Mouse (Mus musculus): ENCODE results near the gene Mrpl53. TPM values are rescaled to one million over a fixed set of nuclear protein-coding genes. Genes with fewer than 3 reads are reported as not detected.

Gene Mrpl53
- polyA plus RNA-seq, 1 experiment from 2014 or later: 180 TPM

DNA sequence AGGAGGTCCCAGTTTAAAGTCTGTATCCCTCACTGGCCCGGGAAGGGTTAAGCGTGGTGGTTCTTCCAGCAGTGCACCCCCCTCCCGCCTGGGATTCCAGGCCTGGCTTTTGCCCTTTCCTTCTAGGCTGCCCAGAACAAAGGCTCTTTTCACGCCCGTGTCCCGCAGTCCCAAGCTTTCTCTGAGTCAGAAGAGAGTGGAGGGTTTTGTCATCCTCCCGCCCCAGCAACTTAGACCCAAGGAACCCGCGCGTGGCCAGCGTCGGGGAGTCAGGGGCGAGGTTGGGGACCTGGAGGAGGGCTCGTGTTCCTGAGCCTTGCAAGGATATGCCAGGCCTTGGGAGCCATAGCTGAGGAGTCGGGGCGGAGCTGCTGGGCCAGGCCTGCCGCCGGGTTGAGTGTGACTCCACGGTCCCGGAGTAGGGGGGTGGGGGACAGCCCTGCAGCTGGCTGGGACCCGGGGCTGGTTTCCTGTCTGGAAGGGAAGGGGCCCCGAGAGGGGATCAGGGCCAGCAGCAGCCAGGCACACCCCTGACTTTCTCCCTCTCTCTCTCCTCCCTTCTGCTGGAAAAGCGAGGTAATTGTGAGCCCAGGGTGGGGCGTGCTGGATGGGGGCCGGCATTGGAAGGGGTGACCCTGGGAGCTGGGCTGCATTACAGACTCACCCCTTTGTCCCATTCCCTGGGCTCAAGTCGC lies 28.2 kb downstream of the Mrpl53 start:
- H3K4me1 ChIP-seq (ENCODE audit: control insufficient read depth in 2 of 2, insufficient read depth in 2 of 2, low read length in 2 of 2): peaks cover 21 to 31% of the 10 kb centered on the region in 2 experiments
- H3K9me3 ChIP-seq (ENCODE audit: control insufficient read depth, low read length): no peaks in the 10 kb centered on the region
- peak overlapping the region; percentile 95 for H3K9ac ChIP-seq (ENCODE audit: low read length)
- peak overlapping the region; percentile 63 to 64 for H3K4me3 ChIP-seq (ENCODE audit: control insufficient read depth in 1 of 2, insufficient read depth in 1 of 2, low read depth in 1 of 2, low read length in 2 of 2)
- H3K36me3 ChIP-seq (ENCODE audit: control insufficient read depth, insufficient read depth, low read length): no peaks in the 10 kb centered on the region; the same call in 1 of the 2 replicates
- peak overlapping the region; percentile 99 to 100 for H3K27ac ChIP-seq (replicated peaks in 1 of 2; ENCODE audit: control insufficient read depth in 1 of 2, insufficient read depth in 1 of 2, low read depth in 2 of 2, low read length in 2 of 2)
- peak overlapping the region; percentile 85 for H3K4me2 ChIP-seq (ENCODE audit: low read length)
- ATAC-seq (ENCODE audit: insufficient number of reproducible peaks, insufficient read depth, low FRiP score, low read depth): peak; percentile 83
- H3K27me3 ChIP-seq (ENCODE audit: control insufficient read depth, insufficient read depth, low read length): no peaks in the 10 kb centered on the region
- WGBS: under 1% methylated on average over 25 of the region's 26 CpGs

DNA sequence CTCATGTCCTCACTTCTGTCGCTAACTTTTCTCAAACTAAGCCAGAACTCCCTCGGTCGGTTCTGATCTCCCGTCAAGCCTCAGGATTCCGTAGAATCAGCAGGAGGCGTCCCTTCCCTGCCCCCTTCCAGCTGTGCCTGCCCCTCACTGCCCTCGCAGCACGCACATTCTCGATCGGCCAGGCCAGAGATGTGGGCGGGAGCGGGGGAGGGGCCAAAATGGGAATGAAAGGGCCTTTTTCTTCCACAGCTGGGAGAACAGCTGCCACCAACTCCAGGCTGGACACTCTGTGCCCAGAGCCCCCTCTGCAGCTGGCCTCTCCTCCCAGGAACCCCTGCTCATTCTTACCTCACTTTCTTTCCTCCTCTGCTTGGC lies 28.7 kb downstream of the Mrpl53 start:
- H3K27ac ChIP-seq (replicated peaks in 1 of 2; ENCODE audit: control insufficient read depth in 1 of 2, insufficient read depth in 1 of 2, low read depth in 2 of 2, low read length in 2 of 2): peak overlapping the region; percentile 99 to 100
- WGBS: 0% methylated on average over 12 of the region's 12 CpGs
- no peaks in the 10 kb centered on the region for H3K9me3 ChIP-seq (ENCODE audit: control insufficient read depth, low read length)
- H3K4me2 ChIP-seq (ENCODE audit: low read length): peak overlapping the region; percentile 85
- H3K36me3 ChIP-seq (ENCODE audit: control insufficient read depth, insufficient read depth, low read length): no peaks in the 10 kb centered on the region; the same call in 1 of the 2 replicates
- H3K9ac ChIP-seq (ENCODE audit: low read length): peak overlapping the region; percentile 95
- peaks cover 26 to 35% of the 10 kb centered on the region in 2 experiments for H3K4me1 ChIP-seq (ENCODE audit: control insufficient read depth in 2 of 2, insufficient read depth in 2 of 2, low read length in 2 of 2)
- H3K4me3 ChIP-seq (ENCODE audit: control insufficient read depth in 1 of 2, insufficient read depth in 1 of 2, low read depth in 1 of 2, low read length in 2 of 2): peak overlapping the region; percentile 63 to 64
- ATAC-seq (ENCODE audit: insufficient number of reproducible peaks, insufficient read depth, low FRiP score, low read depth): peak; percentile 70
- no peaks in the 10 kb centered on the region for H3K27me3 ChIP-seq (ENCODE audit: control insufficient read depth, insufficient read depth, low read length)

DNA sequence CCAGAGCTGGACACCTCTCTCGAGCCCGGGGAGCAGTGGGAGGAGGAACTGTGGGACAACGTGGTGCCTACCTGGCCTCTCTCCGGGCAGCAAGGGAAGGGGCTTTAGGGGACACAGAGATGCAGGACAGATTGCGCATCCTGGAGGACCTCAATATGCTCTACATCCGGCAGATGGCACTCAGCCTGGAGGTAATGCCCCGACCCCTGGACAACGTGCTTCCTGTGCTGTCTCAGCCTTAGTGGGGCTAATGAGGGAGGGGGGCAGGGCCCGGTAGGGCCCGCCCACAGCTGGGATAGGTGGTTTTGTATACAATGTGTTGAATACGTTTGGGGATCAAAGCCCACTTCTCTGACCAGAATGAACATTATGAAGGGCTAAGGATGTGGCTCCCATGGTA lies 29.2 kb downstream of the Mrpl53 start:
- peaks cover 30 to 38% of the 10 kb centered on the region in 2 experiments for H3K4me1 ChIP-seq (ENCODE audit: control insufficient read depth in 2 of 2, insufficient read depth in 2 of 2, low read length in 2 of 2)
- no peaks in the 10 kb centered on the region; the same call in 1 of the 2 replicates for H3K36me3 ChIP-seq (ENCODE audit: control insufficient read depth, insufficient read depth, low read length)
- WGBS: 0% methylated on average over 11 of the region's 11 CpGs
- peak overlapping the region; percentile 95 for H3K9ac ChIP-seq (ENCODE audit: low read length)
- H3K27ac ChIP-seq (replicated peaks in 1 of 2; ENCODE audit: control insufficient read depth in 1 of 2, insufficient read depth in 1 of 2, low read depth in 2 of 2, low read length in 2 of 2): peak overlapping the region; percentile 99 to 100
- H3K4me3 ChIP-seq (ENCODE audit: control insufficient read depth in 1 of 2, insufficient read depth in 1 of 2, low read depth in 1 of 2, low read length in 2 of 2): peak overlapping the region; percentile 63 to 64
- peak overlapping the region; percentile 85 for H3K4me2 ChIP-seq (ENCODE audit: low read length)
- no peaks in the 10 kb centered on the region for H3K9me3 ChIP-seq (ENCODE audit: control insufficient read depth, low read length)
- peak; percentile 32; the same call in 1 of the 2 replicates for ATAC-seq (ENCODE audit: insufficient number of reproducible peaks, insufficient read depth, low FRiP score, low read depth)
- no peaks in the 10 kb centered on the region for H3K27me3 ChIP-seq (ENCODE audit: control insufficient read depth, insufficient read depth, low read length)

DNA sequence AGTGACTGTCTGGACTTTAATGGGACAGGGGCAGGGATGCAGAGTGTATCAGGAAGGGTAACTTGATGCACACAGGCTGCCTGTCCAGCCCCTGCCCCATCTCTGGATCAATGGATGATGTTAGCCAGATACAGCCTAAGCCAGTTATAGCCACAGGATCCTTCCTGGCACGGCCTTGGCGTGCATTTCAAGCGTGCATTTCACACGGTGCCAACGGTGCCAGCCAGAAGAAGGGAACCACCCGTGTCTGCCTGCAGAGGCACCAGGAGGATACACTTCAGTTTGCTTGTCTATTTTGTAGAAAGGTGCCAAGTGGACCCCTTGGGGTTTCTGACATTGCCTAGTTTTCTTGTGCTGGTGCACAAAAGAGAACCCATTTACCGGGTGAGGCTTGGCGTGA lies 31.2 kb downstream of the Mrpl53 start:
- H3K27me3 ChIP-seq (ENCODE audit: control insufficient read depth, insufficient read depth, low read length): no peaks in the 10 kb centered on the region
- 91% methylated on average over 8 of the region's 8 CpGs for WGBS
- no peaks in the 10 kb centered on the region for H3K9me3 ChIP-seq (ENCODE audit: control insufficient read depth, low read length)
- H3K9ac ChIP-seq (ENCODE audit: low read length): no peak overlapping the region
- no peak overlapping the region for H3K4me3 ChIP-seq (ENCODE audit: control insufficient read depth in 1 of 2, insufficient read depth in 1 of 2, low read depth in 1 of 2, low read length in 2 of 2)
- H3K27ac ChIP-seq (replicated peaks in 1 of 2; ENCODE audit: control insufficient read depth in 1 of 2, insufficient read depth in 1 of 2, low read depth in 2 of 2, low read length in 2 of 2): no peak overlapping the region
- no peaks in the 10 kb centered on the region; the same call in 1 of the 2 replicates for H3K36me3 ChIP-seq (ENCODE audit: control insufficient read depth, insufficient read depth, low read length)
- no peak for ATAC-seq (ENCODE audit: insufficient number of reproducible peaks, insufficient read depth, low FRiP score, low read depth)
- peaks cover 30 to 38% of the 10 kb centered on the region in 2 experiments for H3K4me1 ChIP-seq (ENCODE audit: control insufficient read depth in 2 of 2, insufficient read depth in 2 of 2, low read length in 2 of 2)
- H3K4me2 ChIP-seq (ENCODE audit: low read length): no peak overlapping the region

DNA sequence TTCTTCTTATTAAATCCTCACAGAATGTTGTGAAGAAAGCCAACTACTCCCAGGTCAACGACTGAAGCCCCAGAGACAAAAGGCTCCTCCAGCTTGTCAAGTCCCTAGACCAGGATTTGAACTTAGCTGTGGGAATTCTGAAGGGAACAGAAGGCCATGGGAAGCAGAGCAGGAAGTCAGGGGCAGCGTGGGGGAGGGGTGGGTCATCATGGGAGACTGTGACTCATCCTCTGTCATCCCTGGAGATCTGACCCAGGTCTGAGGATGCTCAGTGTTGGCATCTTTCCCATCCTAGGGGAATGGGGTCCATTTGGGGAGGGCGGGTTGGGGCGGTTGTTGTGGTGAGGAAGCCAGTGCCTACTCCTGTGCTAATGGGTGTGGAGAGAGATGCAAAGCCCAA lies 32.8 kb downstream of the Mrpl53 start:
- H3K9ac ChIP-seq (ENCODE audit: low read length): peak overlapping the region; percentile 79
- ATAC-seq (ENCODE audit: insufficient number of reproducible peaks, insufficient read depth, low FRiP score, low read depth): no peak
- H3K4me1 ChIP-seq (ENCODE audit: control insufficient read depth in 2 of 2, insufficient read depth in 2 of 2, low read length in 2 of 2): peaks cover 19 to 28% of the 10 kb centered on the region in 2 experiments
- no peaks in the 10 kb centered on the region for H3K9me3 ChIP-seq (ENCODE audit: control insufficient read depth, low read length)
- peak overlapping the region; percentile 39 to 49 for H3K4me3 ChIP-seq (ENCODE audit: control insufficient read depth in 1 of 2, insufficient read depth in 1 of 2, low read depth in 1 of 2, low read length in 2 of 2)
- H3K4me2 ChIP-seq (ENCODE audit: low read length): peak overlapping the region; percentile 82
- peaks cover 6% of the 10 kb centered on the region for H3K36me3 ChIP-seq (ENCODE audit: control insufficient read depth, insufficient read depth, low read length)
- peak overlapping the region; percentile 44 to 46 for H3K27ac ChIP-seq (replicated peaks in 1 of 2; ENCODE audit: control insufficient read depth in 1 of 2, insufficient read depth in 1 of 2, low read depth in 2 of 2, low read length in 2 of 2)
- WGBS: 32% methylated on average over 4 of the region's 4 CpGs
- H3K27me3 ChIP-seq (ENCODE audit: control insufficient read depth, insufficient read depth, low read length): no peaks in the 10 kb centered on the region

DNA sequence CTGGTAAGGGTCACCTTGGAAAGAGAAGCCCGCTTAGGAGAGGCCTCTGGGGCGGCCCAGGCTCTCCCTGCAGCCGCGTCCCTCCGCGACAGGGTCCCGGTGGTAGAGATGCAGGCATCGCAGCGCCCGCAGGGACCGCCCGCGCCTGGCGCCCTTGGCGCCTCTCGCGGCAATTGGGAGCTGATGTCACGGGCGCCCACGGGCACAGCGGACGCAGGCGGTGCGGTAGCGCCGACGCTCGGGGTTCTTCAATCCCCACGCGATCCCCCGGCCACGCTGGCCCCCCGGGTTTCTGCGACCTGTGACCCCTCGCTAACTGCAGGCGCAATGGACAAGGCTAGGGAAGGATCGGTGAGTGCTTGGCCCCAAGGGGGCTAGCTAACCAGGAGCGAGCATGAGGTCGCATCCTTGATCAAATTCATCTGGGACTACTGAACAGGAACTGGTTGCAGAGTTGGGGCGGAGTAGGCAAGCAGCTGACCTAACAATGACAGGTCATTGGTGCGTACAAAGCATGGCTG lies 33.4 kb downstream of the Mrpl53 start:
- Histone ChIP-seq H3K4me2 (ENCODE audit: low read length) (peak overlapping the region; percentile 82), H3K4me1 (ENCODE audit: control insufficient read depth in 2 of 2, insufficient read depth in 2 of 2, low read length in 2 of 2) (peaks cover 18 to 28% of the 10 kb centered on the region in 2 experiments), H3K27ac (replicated peaks in 1 of 2; ENCODE audit: control insufficient read depth in 1 of 2, insufficient read depth in 1 of 2, low read depth in 2 of 2, low read length in 2 of 2) (peak overlapping the region; percentile 44 to 46), H3K4me3 (ENCODE audit: control insufficient read depth in 1 of 2, insufficient read depth in 1 of 2, low read depth in 1 of 2, low read length in 2 of 2) (peak overlapping the region; percentile 39 to 49), H3K9ac (ENCODE audit: low read length) (peak overlapping the region; percentile 79), H3K36me3 (ENCODE audit: control insufficient read depth, insufficient read depth, low read length) (peaks cover 13% of the 10 kb centered on the region), H3K9me3 (ENCODE audit: control insufficient read depth, low read length) (no peaks in the 10 kb centered on the region), H3K27me3 (ENCODE audit: control insufficient read depth, insufficient read depth, low read length) (no peaks in the 10 kb centered on the region)
- ATAC-seq (ENCODE audit: insufficient number of reproducible peaks, insufficient read depth, low FRiP score, low read depth): no peak
- WGBS: 3% methylated on average over 41 of the region's 41 CpGs

DNA sequence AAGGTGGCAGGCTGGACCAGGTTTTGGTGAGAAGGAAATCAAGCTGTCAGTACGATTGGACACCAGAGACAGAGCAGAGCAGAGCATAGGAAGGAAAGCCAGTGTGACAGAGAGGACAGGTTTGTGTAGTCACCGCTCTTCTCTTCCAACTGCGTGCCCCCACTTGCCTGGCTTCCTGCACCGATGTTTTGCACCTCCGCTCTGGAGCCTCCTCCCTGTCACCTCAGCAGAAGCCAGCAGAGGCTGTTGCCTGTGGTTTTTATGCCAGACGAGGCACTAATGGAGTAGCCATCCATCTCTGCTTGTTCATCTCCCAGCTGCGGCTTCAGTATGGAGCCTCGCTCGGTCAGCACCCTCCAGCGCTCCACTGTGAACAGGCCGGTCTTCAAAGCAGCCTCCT lies 34.0 kb downstream of the Mrpl53 start:
- H3K4me1 ChIP-seq (ENCODE audit: control insufficient read depth in 2 of 2, insufficient read depth in 2 of 2, low read length in 2 of 2): peaks cover 18 to 26% of the 10 kb centered on the region in 2 experiments
- H3K4me3 ChIP-seq (ENCODE audit: control insufficient read depth in 1 of 2, insufficient read depth in 1 of 2, low read depth in 1 of 2, low read length in 2 of 2): peak overlapping the region in 1 of 2 experiments; percentile 39; a peak in 1 of 4 replicates
- peak overlapping the region; percentile 79 for H3K9ac ChIP-seq (ENCODE audit: low read length)
- H3K4me2 ChIP-seq (ENCODE audit: low read length): peak overlapping the region; percentile 82
- no peak for ATAC-seq (ENCODE audit: insufficient number of reproducible peaks, insufficient read depth, low FRiP score, low read depth)
- H3K27ac ChIP-seq (replicated peaks in 1 of 2; ENCODE audit: control insufficient read depth in 1 of 2, insufficient read depth in 1 of 2, low read depth in 2 of 2, low read length in 2 of 2): no peak overlapping the region
- H3K9me3 ChIP-seq (ENCODE audit: control insufficient read depth, low read length): no peaks in the 10 kb centered on the region
- peaks cover 19% of the 10 kb centered on the region for H3K36me3 ChIP-seq (ENCODE audit: control insufficient read depth, insufficient read depth, low read length)
- 41% methylated on average over 11 of the region's 11 CpGs for WGBS
- no peaks in the 10 kb centered on the region for H3K27me3 ChIP-seq (ENCODE audit: control insufficient read depth, insufficient read depth, low read length)
